Mouse (Mus musculus) forebrain, embryonic 10.5 days (tissue): ENCODE measurements around the gene Cptp. TPM values are rescaled to one million over a fixed set of nuclear protein-coding genes. Genes with fewer than 3 reads are reported as not detected.

Source experiments
- DNase-seq: peaks from one replicate; pipeline ENCODE4 v3.0.0-alpha.2; 2017; ENCODE audit warnings: low spot score; ENCODE audit errors: extremely low spot score
- H3K27ac ChIP-seq: fragments of 300-500 bp; sonication (generic); 2 replicates; pipeline ENCODE4 v1.5.1; 2016; ENCODE audit warnings: mild to moderate bottlenecking
- H3K27me3 ChIP-seq: fragments of 300-500 bp; sonication (generic); 2 replicates; pipeline ENCODE4 v1.6.1; 2016; ENCODE audit warnings: mild to moderate bottlenecking; ENCODE audit not compliant: poor library complexity, severe bottlenecking
- H3K36me3 ChIP-seq: fragments of 300-500 bp; sonication (generic); replicated peaks from 2 replicates; pipeline ENCODE4 v1.6.1; 2016; ENCODE audit warnings: mild to moderate bottlenecking, moderate library complexity
- H3K4me1 ChIP-seq: fragments of 300-500 bp; sonication (generic); 2 replicates; pipeline ENCODE4 v1.6.1; 2016
- H3K4me3 ChIP-seq: fragments of 300-500 bp; sonication (generic); 2 replicates; pipeline ENCODE4 v1.5.1; 2016; ENCODE audit warnings: mild to moderate bottlenecking, moderate library complexity
- H3K9me3 ChIP-seq: fragments of 300-500 bp; sonication (generic); 2 replicates; pipeline ENCODE4 v1.6.1; 2016; ENCODE audit warnings: mild to moderate bottlenecking, moderate library complexity
- WGBS: fragments of 180-500 bp; shearing (Covaris S2); methylation state at CpG from one replicate; pipeline ENCODE4 v1.1.7; 2016; 5-methylcytosine and 5-hydroxymethylcytosine counted together
- polyA plus RNA-seq: library from polyadenylated mRNA; unstranded; fragments of >200 nt; fragmentation: Nextera tagmentation; extraction: Ambion mirVana; gene quantifications from 2 replicates; pipeline ENCODE4 v1.2.1, GENCODE M21; 2016

Cptp gene
- polyA plus RNA-seq, 1 experiment from 2014 or later: 24.0 TPM

- H3K27ac ChIP-seq: no peak overlapping the region
- 0 out of 2 replicates have a peak overlapping the region, but pooled peaks have one; percentile 94 for H3K4me3 ChIP-seq
- H3K36me3 ChIP-seq: peaks cover 42% of the 10 kb centered on the region
- no peak for DNase-seq
- no peaks in the 10 kb centered on the region for H3K9me3 ChIP-seq
- 58% methylated on average over 6 of the region's 6 CpGs for WGBS
- no peaks in the 10 kb centered on the region for H3K27me3 ChIP-seq
- peaks cover 46% of the 10 kb centered on the region for H3K4me1 ChIP-seq
Observed at GRCm38 (mm10) chr4:155895216-155895615, 26.0 kb upstream of the Cptp start.

- peak overlapping the region; percentile 94; the same call in 1 of the 2 replicates for H3K4me3 ChIP-seq
- H3K36me3 ChIP-seq: peaks cover 42% of the 10 kb centered on the region
- DNase-seq: no peak
- 38% methylated on average over 8 of the region's 8 CpGs for WGBS
- no peak overlapping the region for H3K27ac ChIP-seq
- H3K9me3 ChIP-seq: no peaks in the 10 kb centered on the region
- no peaks in the 10 kb centered on the region for H3K27me3 ChIP-seq
- H3K4me1 ChIP-seq: peaks cover 50% of the 10 kb centered on the region
Observed at GRCm38 (mm10) chr4:155894311-155894881, 25.2 kb upstream of the Cptp start.

GRCm38 (mm10) chr4:155893212-155893690, 24.0 kb upstream of the Cptp start:
- Histone ChIP-seq H3K36me3 (peaks cover 42% of the 10 kb centered on the region), H3K9me3 (no peaks in the 10 kb centered on the region), H3K4me3 (peak overlapping the region; percentile 94), H3K27ac (peak overlapping the region; percentile 95; the same call in 1 of the 2 replicates), H3K27me3 (no peaks in the 10 kb centered on the region), H3K4me1 (peaks cover 50% of the 10 kb centered on the region)
- no peak for DNase-seq
- 76% methylated on average over 8 of the region's 8 CpGs for WGBS

GRCm38 (mm10) chr4:155892438-155893211, 23.4 kb upstream of the Cptp start:
- H3K4me1 ChIP-seq: peaks cover 50% of the 10 kb centered on the region

GRCm38 (mm10) chr4:155892017-155892416, 22.8 kb upstream of the Cptp start:
- Histone ChIP-seq H3K27me3 (no peaks in the 10 kb centered on the region), H3K4me3 (peak overlapping the region; percentile 94), H3K9me3 (no peaks in the 10 kb centered on the region), H3K36me3 (peaks cover 46% of the 10 kb centered on the region), H3K4me1 (peaks cover 50% of the 10 kb centered on the region), H3K27ac (peak overlapping the region; percentile 95)
- WGBS: under 1% methylated on average over 56 of the region's 56 CpGs
- peak; percentile 82 for DNase-seq

More at GRCm38 (mm10) chr4:155892438-155893211, 23.4 kb upstream of the Cptp start:
- WGBS: 7% methylated on average over 37 of the region's 37 CpGs
- Histone ChIP-seq H3K27ac (peak overlapping the region; percentile 95), H3K27me3 (no peaks in the 10 kb centered on the region), H3K4me3 (peak overlapping the region; percentile 94), H3K36me3 (peaks cover 44% of the 10 kb centered on the region), H3K9me3 (no peaks in the 10 kb centered on the region)
- DNase-seq: peak; percentile 45

- Histone ChIP-seq H3K27me3 (no peaks in the 10 kb centered on the region), H3K36me3 (peaks cover 46% of the 10 kb centered on the region), H3K9me3 (no peaks in the 10 kb centered on the region), H3K27ac (peak within 1 kb of the TSS; percentile 95), H3K4me1 (peaks cover 50% of the 10 kb centered on the region), H3K4me3 (peak within 1 kb of the TSS; percentile 94)
- WGBS: 0% methylated on average over 52 of the region's 52 CpGs
- peak; percentile 95 for DNase-seq
Observed at GRCm38 (mm10) chr4:155891551-155892001, 22.3 kb upstream of the Cptp start, which contains the start of the genes Pusl1 and Acap3. Gene Pusl1 (minus strand): TSS chr4:155891781. Gene Acap3 (plus strand): TSS chr4:155891822.

GRCm38 (mm10) chr4:155891011-155891471, 21.8 kb upstream of the Cptp start:
- Histone ChIP-seq H3K27ac (peak overlapping the region; percentile 95), H3K9me3 (no peaks in the 10 kb centered on the region), H3K4me1 (peaks cover 50% of the 10 kb centered on the region), H3K27me3 (no peaks in the 10 kb centered on the region), H3K36me3 (peaks cover 46% of the 10 kb centered on the region), H3K4me3 (peak overlapping the region; percentile 94)
- DNase-seq: no peak
- 0% methylated on average over 34 of the region's 34 CpGs for WGBS

GRCm38 (mm10) chr4:155889316-155889715, 20.1 kb upstream of the Cptp start:
- Histone ChIP-seq H3K36me3 (peaks cover 59% of the 10 kb centered on the region), H3K4me1 (peaks cover 38% of the 10 kb centered on the region)
- 80% methylated on average over 5 of the region's 5 CpGs for WGBS

GRCm38 (mm10) chr4:155888181-155888580, 18.9 kb upstream of the Cptp start:
- 91% methylated on average over 9 of the region's 9 CpGs for WGBS
- Histone ChIP-seq H3K9me3 (no peaks in the 10 kb centered on the region), H3K36me3 (peaks cover 69% of the 10 kb centered on the region), H3K27ac (no peak overlapping the region), H3K4me3 (no peak overlapping the region), H3K4me1 (peaks cover 26% of the 10 kb centered on the region), H3K27me3 (no peaks in the 10 kb centered on the region)
- no peak for DNase-seq

More at GRCm38 (mm10) chr4:155889316-155889715, 20.1 kb upstream of the Cptp start:
- H3K4me3 ChIP-seq: no peak overlapping the region
- H3K27me3 ChIP-seq: no peaks in the 10 kb centered on the region
- DNase-seq: no peak
- no peak overlapping the region for H3K27ac ChIP-seq
- H3K9me3 ChIP-seq: no peaks in the 10 kb centered on the region

- Histone ChIP-seq H3K27me3 (no peaks in the 10 kb centered on the region), H3K27ac (no peak overlapping the region), H3K36me3 (peaks cover 73% of the 10 kb centered on the region), H3K9me3 (no peaks in the 10 kb centered on the region), H3K4me1 (peaks cover 21% of the 10 kb centered on the region), H3K4me3 (no peak overlapping the region)
- DNase-seq: no peak
- WGBS: 91% methylated on average over 10 of the region's 10 CpGs
Observed at GRCm38 (mm10) chr4:155887674-155888073, 18.4 kb upstream of the Cptp start.

- no peaks in the 10 kb centered on the region for H3K9me3 ChIP-seq
- DNase-seq: no peak
Observed at GRCm38 (mm10) chr4:155886330-155886729, 17.1 kb upstream of the Cptp start.

GRCm38 (mm10) chr4:155883587-155883986, 14.3 kb upstream of the Cptp start:
- H3K9me3 ChIP-seq: no peaks in the 10 kb centered on the region
- H3K4me3 ChIP-seq: no peak overlapping the region
- H3K36me3 ChIP-seq: peaks cover 90% of the 10 kb centered on the region
- H3K4me1 ChIP-seq: no peaks in the 10 kb centered on the region
- no peaks in the 10 kb centered on the region for H3K27me3 ChIP-seq
- DNase-seq: no peak
- WGBS: 87% methylated on average over 3 of the region's 3 CpGs
- no peak overlapping the region for H3K27ac ChIP-seq

More at GRCm38 (mm10) chr4:155886330-155886729, 17.1 kb upstream of the Cptp start:
- WGBS: 96% methylated on average over 5 of the region's 5 CpGs
- H3K4me1 ChIP-seq: peaks cover 15% of the 10 kb centered on the region
- peaks cover 81% of the 10 kb centered on the region for H3K36me3 ChIP-seq
- H3K27ac ChIP-seq: no peak overlapping the region
- no peak overlapping the region for H3K4me3 ChIP-seq
- H3K27me3 ChIP-seq: no peaks in the 10 kb centered on the region
